Mouse (Mus musculus): ENCODE measurements around the gene Kif21a. TPM values are rescaled to one million over a fixed set of nuclear protein-coding genes. Genes with fewer than 3 reads are reported as not detected.

The Kif21a gene
- 16.2 TPM for polyA plus RNA-seq (2014; fragmentation: Illumina TruSeq; extraction: RNeasy Lipid Tissue Mini Kit (QIAGEN cat#74804); ENCODE audit: low read depth, low replicate concordance)

DNA sequence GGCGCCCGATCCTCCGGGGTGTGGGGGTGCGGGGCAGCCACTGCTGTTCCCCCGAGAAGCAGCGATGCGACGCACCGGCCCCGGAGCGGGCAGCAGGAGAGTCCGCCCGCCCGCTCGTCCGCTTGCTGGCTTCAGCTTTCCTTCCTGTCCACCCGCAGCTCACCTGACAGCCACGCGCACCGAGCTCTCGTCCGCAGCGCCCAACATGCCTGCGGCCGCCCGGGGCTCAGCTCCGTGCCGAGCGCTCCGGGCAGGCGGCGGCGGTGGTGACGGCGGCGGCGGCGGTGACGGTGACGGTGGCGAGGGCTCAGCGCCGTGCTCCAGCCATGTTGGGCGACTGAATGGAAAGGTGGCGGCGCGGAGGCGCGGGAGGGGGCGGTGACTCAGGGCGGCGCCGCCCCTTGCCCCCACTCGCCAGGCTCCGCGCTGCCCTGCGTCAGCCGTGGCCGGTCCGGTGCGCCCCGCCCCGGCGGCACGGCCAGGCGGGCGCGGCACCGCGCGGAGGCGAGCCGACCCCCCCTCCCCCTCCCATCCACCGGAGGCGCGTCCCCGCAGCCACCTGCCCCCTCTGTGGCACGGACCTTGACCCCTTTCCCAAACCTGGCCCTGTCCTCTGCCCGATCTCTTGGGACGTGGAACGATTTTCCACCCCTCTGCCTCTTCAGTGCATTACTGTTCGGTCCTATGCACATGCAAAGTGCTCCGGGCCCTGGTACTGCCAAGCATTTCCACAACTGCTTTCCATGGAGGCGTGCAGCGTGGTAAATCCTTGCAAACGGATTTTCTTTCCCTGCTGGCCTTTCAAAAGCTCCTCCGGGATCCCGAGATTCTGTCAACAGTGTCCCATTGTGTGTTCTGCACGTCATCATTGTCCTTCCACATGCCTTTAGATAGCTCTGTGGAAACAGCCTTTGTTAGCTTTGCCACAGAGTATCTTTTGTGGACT, at the start of gene Kif21a:
Kif21a (minus strand) TSS at position 453 of the 946 bp plus-strand sequence.

Other genes starting within 250 kb of the Kif21a start
- 3.8 TPM for gene Abcd2, start 141.9 kb upstream of the Kif21a start, polyA plus RNA-seq (2014; fragmentation: Illumina TruSeq; extraction: RNeasy Lipid Tissue Mini Kit (QIAGEN cat#74804); ENCODE audit: low read depth, low replicate concordance)
- 22.3 TPM for gene CN725425, start 149.5 kb upstream of the Kif21a start, polyA plus RNA-seq (2014; fragmentation: Illumina TruSeq; extraction: RNeasy Lipid Tissue Mini Kit (QIAGEN cat#74804); ENCODE audit: low read depth, low replicate concordance)

All from testis, adult 10 weeks (tissue).